8 mouse cellular contexts compared by ENCODE assay signal in the genomic region with DNA sequence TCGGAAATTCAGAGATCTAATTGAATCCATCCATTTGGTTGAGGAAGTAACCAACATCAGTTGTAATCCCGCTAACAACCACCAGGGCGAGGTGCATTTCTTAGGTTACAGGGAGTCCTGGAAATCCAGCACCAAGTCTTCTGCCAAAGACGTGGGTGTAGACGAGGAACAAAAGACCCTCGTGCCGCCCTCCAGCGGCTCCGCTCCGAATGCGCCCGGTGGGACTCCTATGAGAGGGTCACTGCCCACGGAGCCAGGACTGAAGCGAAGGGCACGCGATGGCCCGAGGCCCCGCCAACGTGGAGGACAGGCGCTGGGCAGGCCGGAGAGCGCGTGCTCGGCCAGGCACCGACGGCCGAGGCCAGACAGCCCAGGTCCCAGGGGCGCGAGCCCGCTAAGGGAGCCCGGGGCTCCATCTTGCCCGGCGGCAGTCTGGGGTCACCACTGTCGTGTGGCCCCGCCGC. TPM values are rescaled to one million over a fixed set of nuclear protein-coding genes. Genes with fewer than 3 reads are reported as not detected.
DNase-seq lines count a peak whose midpoint lies in the region; ATAC-seq and TF ChIP-seq lines count a peak whose summit lies in the region.

No protein-coding gene starts in this region.

- H3K4me2 ChIP-seq in embryonic facial prominence, embryonic 13.5 days, result peak overlapping the region; percentile 73
- peak overlapping the region; percentile 72 for H3K4me2 ChIP-seq in limb, embryonic 14.5 days (replicated peaks; ENCODE audit: low read depth, low read length, severe bottlenecking)
- H3K4me2 ChIP-seq in midbrain, embryonic 16.5 days (ENCODE audit: low read length), result peak overlapping the region; percentile 66

- H3K27me3 ChIP-seq in embryonic facial prominence, embryonic 13.5 days, result no peaks in the 10 kb centered on the region
- H3K27me3 ChIP-seq in limb, embryonic 14.5 days (ENCODE audit: control insufficient read depth, insufficient read depth, low read length), result no peaks in the 10 kb centered on the region
- no peaks in the 10 kb centered on the region for H3K27me3 ChIP-seq in midbrain, embryonic 16.5 days (ENCODE audit: control insufficient read depth, insufficient read depth, low read depth, low read length)
- no peaks in the 10 kb centered on the region for H3K27me3 ChIP-seq in spleen, adult 2 months (ENCODE audit: control insufficient read depth, insufficient read depth, low read length)

- 0 out of 2 replicates have a peak, but pooled peaks cover 3% of the 10 kb centered on the region for H3K9me3 ChIP-seq in embryonic facial prominence, embryonic 13.5 days
- no peaks in the 10 kb centered on the region for H3K9me3 ChIP-seq in limb, embryonic 14.5 days (ENCODE audit: control insufficient read depth, low read length)
- H3K9me3 ChIP-seq in midbrain, embryonic 16.5 days (replicated peaks; ENCODE audit: control insufficient read depth, low read length, poor library complexity, severe bottlenecking), result no peaks in the 10 kb centered on the region

- peak; percentile 24; the same call in 1 of the 2 replicates for TF ChIP-seq CTCF in spleen, adult 2 months (IDR thresholded peaks at IDR 0.05; ENCODE audit: extremely low read depth, insufficient read depth, insufficient read length, insufficient replicate concordance)

- peaks cover 16% of the 10 kb centered on the region for H3K36me3 ChIP-seq in embryonic facial prominence, embryonic 13.5 days
- peaks cover 19% of the 10 kb centered on the region for H3K36me3 ChIP-seq in limb, embryonic 14.5 days (ENCODE audit: control insufficient read depth, insufficient read depth, low read length)
- no peaks in the 10 kb centered on the region for H3K36me3 ChIP-seq in midbrain, embryonic 16.5 days (ENCODE audit: control insufficient read depth, insufficient read depth, low read length)
- peaks cover 1% of the 10 kb centered on the region; the same call in 1 of the 2 replicates for H3K36me3 ChIP-seq in spleen, adult 2 months (ENCODE audit: control insufficient read depth, insufficient read depth, low read length)

- H3K4me3 ChIP-seq in embryonic facial prominence, embryonic 13.5 days, result peak overlapping the region; percentile 58
- H3K4me3 ChIP-seq in limb, embryonic 14.5 days (replicated peaks; ENCODE audit: low read length), result peak overlapping the region; percentile 48
- peak overlapping the region; percentile 55 for H3K4me3 ChIP-seq in midbrain, embryonic 16.5 days (ENCODE audit: low read depth, low read length)
- peak overlapping the region; percentile 57; the same call in 1 of the 2 replicates for H3K4me3 ChIP-seq in spleen, adult 2 months (ENCODE audit: extremely low read depth, insufficient read depth, insufficient read length)

- ATAC-seq in embryonic facial prominence, embryonic 13.5 days (ENCODE audit: insufficient number of reproducible peaks, insufficient read depth, low FRiP score, low TSS enrichment, low read depth), result peak; percentile 15; the same call in 1 of the 2 replicates
- peak; percentile 8; the same call in 1 of the 2 replicates for ATAC-seq in limb, embryonic 14.5 days (ENCODE audit: low FRiP score, low read depth)
- peak; percentile 25 for ATAC-seq in midbrain, embryonic 16.5 days

- peak overlapping the region; percentile 79 for H3K9ac ChIP-seq in embryonic facial prominence, embryonic 13.5 days
- H3K9ac ChIP-seq in limb, embryonic 14.5 days (ENCODE audit: low read depth, low read length, severe bottlenecking), result peak overlapping the region; percentile 71
- H3K9ac ChIP-seq in midbrain, embryonic 16.5 days (ENCODE audit: low read depth, low read length), result peak overlapping the region; percentile 72

- H3K27ac ChIP-seq in embryonic facial prominence, embryonic 13.5 days, result peak overlapping the region; percentile 93
- peak overlapping the region; percentile 89 for H3K27ac ChIP-seq in limb, embryonic 14.5 days (replicated peaks; ENCODE audit: low read depth, low read length)
- H3K27ac ChIP-seq in midbrain, embryonic 16.5 days (ENCODE audit: low read length), result peak overlapping the region; percentile 91
- H3K27ac ChIP-seq in spleen, adult 2 months (ENCODE audit: insufficient read depth, low read length), result peak overlapping the region; percentile 95

- under 1% methylated on average over 36 of the region's 36 CpGs for WGBS in embryonic facial prominence, embryonic 13.5 days
- WGBS in limb, embryonic 14.5 days, result under 1% methylated on average over 32 of the region's 36 CpGs
- under 1% methylated on average over 36 of the region's 36 CpGs for WGBS in midbrain, embryonic 16.5 days
- WGBS in spleen, adult 2 months, result 2% methylated on average over 36 of the region's 36 CpGs

- peaks cover 13% of the 10 kb centered on the region for H3K4me1 ChIP-seq in embryonic facial prominence, embryonic 13.5 days
- peaks cover 5% of the 10 kb centered on the region; the same call in 1 of the 2 replicates for H3K4me1 ChIP-seq in limb, embryonic 14.5 days (ENCODE audit: control insufficient read depth, insufficient read depth, low read length)
- peaks cover 18% of the 10 kb centered on the region for H3K4me1 ChIP-seq in midbrain, embryonic 16.5 days (ENCODE audit: control insufficient read depth, insufficient read depth, low read length)
- no peaks in the 10 kb centered on the region for H3K4me1 ChIP-seq in spleen, adult 2 months (ENCODE audit: control insufficient read depth, insufficient read depth, insufficient read length)

- DNase-seq in 416B (ENCODE audit: low read depth), result peak; percentile 94
- peak; percentile 43 to 51 for DNase-seq in adrenal gland, postnatal 4 days (ENCODE audit: low spot score in 2 of 2)
- peak; percentile 78 to 88 for DNase-seq in heart, adult 9 months (ENCODE audit: low spot score in 2 of 2)
- DNase-seq in kidney, adult 9 months, result peak; percentile 91
- peak; percentile 94 for DNase-seq in limb, embryonic 14.5 days (ENCODE audit: low spot score)
- peak; percentile 83 to 86 for DNase-seq in spleen, adult 2 months (ENCODE audit: low read depth in 1 of 2, low spot score in 2 of 2)

- no peak for TF ChIP-seq POLR2A in limb, embryonic 14.5 days (IDR thresholded peaks at IDR 0.05; ENCODE audit: borderline replicate concordance, extremely low read depth, insufficient read depth, insufficient read length)
- no peak for TF ChIP-seq POLR2A in spleen, adult 2 months (IDR thresholded peaks at IDR 0.05; ENCODE audit: low read depth, low read length)

RNA-seq across cellular contexts. Expression of gene Zmym2, which starts 1.1 kb away (rescaled TPM):
- 10 to 100 TPM; 66.3 to 71.8 TPM for total RNA-seq in adrenal gland, postnatal 4 days (2021)
- polyA plus RNA-seq in embryonic facial prominence, embryonic 13.5 days (2015; fragmentation: Nextera tagmentation; extraction: Ambion mirVana), result 52.2 and 52.6 TPM in 2 replicates
- polyA plus RNA-seq in limb, embryonic 14.5 days (2012; rRNA removed), result 29.8 and 50.8 TPM in 2 replicates
- 39.1 and 40.8 TPM in 2 replicates for polyA plus RNA-seq in limb, embryonic 14.5 days (2014; fragmentation: Nextera tagmentation; extraction: Ambion mirVana)
- 64.3 and 68.3 TPM in 2 replicates for polyA plus RNA-seq in midbrain, embryonic 16.5 days (2015; fragmentation: Nextera tagmentation; extraction: Ambion mirVana)
- 5.0 and 6.6 TPM in 2 replicates for polyA plus RNA-seq in spleen, adult 2 months (2012; rRNA removed)

Comparison
In these comparisons a context has a peak if more than half of its experiments do, and no peak if none do; other contexts are left out.
1. Peak in every context shown above with its lines: DNase-seq, ATAC-seq, H3K4me3 ChIP-seq and H3K27ac ChIP-seq.